Mouse (Mus musculus): ENCODE measurements around the gene Hddc3. TPM values are rescaled to one million over a fixed set of nuclear protein-coding genes. Genes with fewer than 3 reads are reported as not detected.
"Not testable (repeated sequence)": the region's sequence is repeated elsewhere in the genome, so short reads cannot be mapped to it uniquely, and the experiment has no call there.

Hddc3 gene
- polyA plus RNA-seq, 1 experiment from 2014 or later, result 20.2 TPM

- peak within 1 kb of the TSS; percentile 53 for H3K9ac ChIP-seq
- H3K4me1 ChIP-seq, result peaks cover 20% of the 10 kb centered on the region
- peaks cover 31% of the 10 kb centered on the region for H3K36me3 ChIP-seq
- WGBS, result 8% methylated on average over 33 of the region's 33 CpGs
- H3K4me2 ChIP-seq (replicated peaks), result peak within 1 kb of the TSS; percentile 50
- peaks cover 21% of the 10 kb centered on the region for H3K27me3 ChIP-seq
- H3K4me3 ChIP-seq, result peak within 1 kb of the TSS; percentile 25
- H3K9me3 ChIP-seq (replicated peaks), result no peaks in the 10 kb centered on the region
- no peak for ATAC-seq (ENCODE audit: low FRiP score)
- peak within 1 kb of the TSS; percentile 36; the same call in 1 of the 2 replicates for H3K27ac ChIP-seq
Observed at GRCm38 (mm10) chr7:80387633-80388543, 45.0 kb downstream of the Hddc3 start, which contains the start of gene Fes. Fes (minus strand) TSS chr7:80387946.

GRCm38 (mm10) chr7:80392119-80392518, 49.2 kb downstream of the Hddc3 start:
- Histone ChIP-seq H3K36me3 (peaks cover 60% of the 10 kb centered on the region), H3K9me3 (replicated peaks) (no peaks in the 10 kb centered on the region), H3K27me3 (peaks cover 8% of the 10 kb centered on the region; the same call in 1 of the 2 replicates), H3K27ac (no peak overlapping the region), H3K4me3 (no peak overlapping the region), H3K4me1 (peaks cover 12% of the 10 kb centered on the region), H3K9ac (no peak overlapping the region), H3K4me2 (replicated peaks) (no peak overlapping the region)
- WGBS, result 93% methylated on average over 15 of the region's 15 CpGs
- no peak for ATAC-seq (ENCODE audit: low FRiP score)

GRCm38 (mm10) chr7:80394600-80394999, 51.7 kb downstream of the Hddc3 start:
- H3K9ac ChIP-seq, result no peak overlapping the region
- 93% methylated on average over 4 of the region's 4 CpGs for WGBS
- H3K9me3 ChIP-seq (replicated peaks), result no peaks in the 10 kb centered on the region
- H3K4me2 ChIP-seq (replicated peaks), result no peak overlapping the region
- no peak overlapping the region for H3K27ac ChIP-seq
- no peaks in the 10 kb centered on the region for H3K27me3 ChIP-seq
- peaks cover 9% of the 10 kb centered on the region for H3K4me1 ChIP-seq
- H3K4me3 ChIP-seq, result no peak overlapping the region
- ATAC-seq (ENCODE audit: low FRiP score), result no peak
- peaks cover 63% of the 10 kb centered on the region for H3K36me3 ChIP-seq

- ATAC-seq (ENCODE audit: low FRiP score); H3K27ac ChIP-seq; H3K27me3 ChIP-seq; H3K4me2 ChIP-seq (replicated peaks); H3K9me3 ChIP-seq (replicated peaks); H3K4me3 ChIP-seq; H3K9ac ChIP-seq: not testable (repeated sequence)
- 86% methylated on average over 4 of the region's 4 CpGs for WGBS
- peaks cover 46% of the 10 kb centered on the region for H3K36me3 ChIP-seq
- peaks cover 25% of the 10 kb centered on the region for H3K4me1 ChIP-seq
Observed at GRCm38 (mm10) chr7:80396427-80396826, 53.5 kb downstream of the Hddc3 start.

GRCm38 (mm10) chr7:80397986-80398385, 55.1 kb downstream of the Hddc3 start:
- Histone ChIP-seq H3K4me1 (peaks cover 29% of the 10 kb centered on the region), H3K9ac (no peak overlapping the region), H3K4me2 (replicated peaks) (no peak overlapping the region), H3K27me3 (no peaks in the 10 kb centered on the region), H3K9me3 (replicated peaks) (no peaks in the 10 kb centered on the region), H3K4me3 (no peak overlapping the region), H3K27ac (no peak overlapping the region), H3K36me3 (peaks cover 31% of the 10 kb centered on the region)
- ATAC-seq (ENCODE audit: low FRiP score), result no peak
- WGBS, result 92% methylated on average over 9 of the region's 9 CpGs

- H3K9ac ChIP-seq, result no peak overlapping the region
- H3K4me2 ChIP-seq (replicated peaks), result no peak overlapping the region
- ATAC-seq (ENCODE audit: low FRiP score), result no peak
- no peaks in the 10 kb centered on the region for H3K9me3 ChIP-seq (replicated peaks)
- H3K36me3 ChIP-seq, result peaks cover 22% of the 10 kb centered on the region
- WGBS, result 79% methylated on average over 9 of the region's 9 CpGs
- H3K4me3 ChIP-seq, result no peak overlapping the region
- no peak overlapping the region for H3K27ac ChIP-seq
- H3K4me1 ChIP-seq, result peaks cover 29% of the 10 kb centered on the region
- peaks cover 5% of the 10 kb centered on the region for H3K27me3 ChIP-seq
Observed at GRCm38 (mm10) chr7:80398654-80399444, 55.9 kb downstream of the Hddc3 start.

- no peak overlapping the region for H3K4me3 ChIP-seq
- H3K4me2 ChIP-seq (replicated peaks), result no peak overlapping the region
- peaks cover 13% of the 10 kb centered on the region for H3K36me3 ChIP-seq
- ATAC-seq (ENCODE audit: low FRiP score), result no peak
- no peak overlapping the region; the same call in 1 of the 2 replicates for H3K9ac ChIP-seq
- H3K27ac ChIP-seq, result no peak overlapping the region
- peaks cover 29% of the 10 kb centered on the region for H3K4me1 ChIP-seq
- H3K27me3 ChIP-seq, result peaks cover 11% of the 10 kb centered on the region
- 52% methylated on average over 5 of the region's 5 CpGs for WGBS
- no peaks in the 10 kb centered on the region for H3K9me3 ChIP-seq (replicated peaks)
Observed at GRCm38 (mm10) chr7:80400099-80400498, 57.2 kb downstream of the Hddc3 start.

Other genes starting within 250 kb of the Hddc3 start
- 322 and 326 TPM in 2 replicates for gene Idh2, start 227.7 kb upstream of the Hddc3 start, polyA plus RNA-seq (2016; fragmentation: Nextera tagmentation; extraction: Ambion mirVana)
- 20.9 and 21.1 TPM in 2 replicates for gene Sema4b, start 156.3 kb upstream of the Hddc3 start, polyA plus RNA-seq (2016; fragmentation: Nextera tagmentation; extraction: Ambion mirVana)
- 37.5 and 40.5 TPM in 2 replicates for gene Cib1, start 110.3 kb upstream of the Hddc3 start, polyA plus RNA-seq (2016; fragmentation: Nextera tagmentation; extraction: Ambion mirVana)
- gene Gdpgp1, start 110.2 kb upstream of the Hddc3 start, polyA plus RNA-seq (2016; fragmentation: Nextera tagmentation; extraction: Ambion mirVana), result 4.6 and 4.9 TPM in 2 replicates
- 2.0 and 2.7 TPM in 2 replicates for gene Ttll13, start 96.7 kb upstream of the Hddc3 start, polyA plus RNA-seq (2016; fragmentation: Nextera tagmentation; extraction: Ambion mirVana)
- gene Ngrn, start 81.9 kb upstream of the Hddc3 start, polyA plus RNA-seq (2016; fragmentation: Nextera tagmentation; extraction: Ambion mirVana), result 55.0 and 55.1 TPM in 2 replicates
- gene Vps33b, start 73.5 kb upstream of the Hddc3 start, polyA plus RNA-seq (2016; fragmentation: Nextera tagmentation; extraction: Ambion mirVana), result 21.1 and 22.9 TPM in 2 replicates
- gene Prc1, start 48.7 kb upstream of the Hddc3 start, polyA plus RNA-seq (2016; fragmentation: Nextera tagmentation; extraction: Ambion mirVana), result 110 and 117 TPM in 2 replicates
- 9.8 and 14.1 TPM in 2 replicates for gene Rccd1, start 18.6 kb upstream of the Hddc3 start, polyA plus RNA-seq (2016; fragmentation: Nextera tagmentation; extraction: Ambion mirVana)
- gene Unc45a, start 2.1 kb upstream of the Hddc3 start, polyA plus RNA-seq (2016; fragmentation: Nextera tagmentation; extraction: Ambion mirVana), result 56.2 and 60.6 TPM in 2 replicates
- gene Man2a2, start 28.3 kb downstream of the Hddc3 start, polyA plus RNA-seq (2016; fragmentation: Nextera tagmentation; extraction: Ambion mirVana), result 27.2 and 30.9 TPM in 2 replicates
- gene Fes, start 44.8 kb downstream of the Hddc3 start, polyA plus RNA-seq (2016; fragmentation: Nextera tagmentation; extraction: Ambion mirVana), result 10.2 and 11.8 TPM in 2 replicates
- 6.1 and 6.9 TPM in 2 replicates for gene Furin, start 62.3 kb downstream of the Hddc3 start, polyA plus RNA-seq (2016; fragmentation: Nextera tagmentation; extraction: Ambion mirVana)
- gene Blm, start 192.0 kb downstream of the Hddc3 start, polyA plus RNA-seq (2016; fragmentation: Nextera tagmentation; extraction: Ambion mirVana), result 24.7 and 26.0 TPM in 2 replicates

Measured in hindbrain, embryonic 12.5 days (tissue).